Mouse (Mus musculus) heart, embryonic 12.5 days (tissue): ENCODE results near the gene Zfp473. TPM values are rescaled to one million over a fixed set of nuclear protein-coding genes. Genes with fewer than 3 reads are reported as not detected.

ENCODE experiments used
- ATAC-seq: fragments of 200-750 bp; cut with Nextera tagmentation; 2 replicates; pipeline ENCODE4 v1.8.0; 2017; ENCODE audit warnings: moderate TSS enrichment, moderate library complexity; ENCODE audit not compliant: insufficient number of reproducible peaks, low FRiP score
- H3K27ac ChIP-seq: fragments of 300-500 bp; sonication (generic); 2 replicates; pipeline ENCODE4 v1.5.1; 2016; ENCODE audit warnings: mild to moderate bottlenecking, moderate library complexity; ENCODE audit not compliant: poor library complexity, severe bottlenecking
- H3K27me3 ChIP-seq: fragments of 300-500 bp; sonication (generic); replicated peaks from 2 replicates; pipeline ENCODE4 v1.6.1; 2016; ENCODE audit warnings: mild to moderate bottlenecking, moderate library complexity
- H3K36me3 ChIP-seq: fragments of 300-500 bp; sonication (generic); 2 replicates; pipeline ENCODE4 v1.6.1; 2016; ENCODE audit warnings: mild to moderate bottlenecking, moderate library complexity
- H3K4me1 ChIP-seq: fragments of 300-500 bp; sonication (generic); replicated peaks from 2 replicates; pipeline ENCODE4 v1.6.1; 2016; ENCODE audit warnings: mild to moderate bottlenecking
- H3K4me2 ChIP-seq: fragments of 300-500 bp; sonication (generic); 2 replicates; pipeline ENCODE4 v1.6.1; 2016; ENCODE audit warnings: mild to moderate bottlenecking, moderate library complexity
- H3K4me3 ChIP-seq: fragments of 300-500 bp; sonication (generic); 2 replicates; pipeline ENCODE4 v1.5.1; 2016; ENCODE audit warnings: mild to moderate bottlenecking
- H3K9ac ChIP-seq: fragments of 300-500 bp; sonication (generic); 2 replicates; pipeline ENCODE4 v1.6.1; 2016; ENCODE audit warnings: mild to moderate bottlenecking, moderate library complexity
- H3K9me3 ChIP-seq: fragments of 300-500 bp; sonication (generic); replicated peaks from 2 replicates; pipeline ENCODE4 v1.6.1; 2016; ENCODE audit warnings: mild to moderate bottlenecking, moderate library complexity
- WGBS: fragments of 180-500 bp; shearing (Covaris S2); methylation state at CpG from one replicate; pipeline ENCODE4 v1.1.7; 2016; 5-methylcytosine and 5-hydroxymethylcytosine counted together
- polyA plus RNA-seq: library from polyadenylated mRNA; unstranded; fragments of >200 nt; fragmentation: Nextera tagmentation; extraction: Ambion mirVana; gene quantifications from 2 replicates; pipeline ENCODE4 v1.2.1, GENCODE M21; 2016

The Zfp473 gene
- polyA plus RNA-seq, 1 experiment from 2014 or later: 0.78 TPM

DNA sequence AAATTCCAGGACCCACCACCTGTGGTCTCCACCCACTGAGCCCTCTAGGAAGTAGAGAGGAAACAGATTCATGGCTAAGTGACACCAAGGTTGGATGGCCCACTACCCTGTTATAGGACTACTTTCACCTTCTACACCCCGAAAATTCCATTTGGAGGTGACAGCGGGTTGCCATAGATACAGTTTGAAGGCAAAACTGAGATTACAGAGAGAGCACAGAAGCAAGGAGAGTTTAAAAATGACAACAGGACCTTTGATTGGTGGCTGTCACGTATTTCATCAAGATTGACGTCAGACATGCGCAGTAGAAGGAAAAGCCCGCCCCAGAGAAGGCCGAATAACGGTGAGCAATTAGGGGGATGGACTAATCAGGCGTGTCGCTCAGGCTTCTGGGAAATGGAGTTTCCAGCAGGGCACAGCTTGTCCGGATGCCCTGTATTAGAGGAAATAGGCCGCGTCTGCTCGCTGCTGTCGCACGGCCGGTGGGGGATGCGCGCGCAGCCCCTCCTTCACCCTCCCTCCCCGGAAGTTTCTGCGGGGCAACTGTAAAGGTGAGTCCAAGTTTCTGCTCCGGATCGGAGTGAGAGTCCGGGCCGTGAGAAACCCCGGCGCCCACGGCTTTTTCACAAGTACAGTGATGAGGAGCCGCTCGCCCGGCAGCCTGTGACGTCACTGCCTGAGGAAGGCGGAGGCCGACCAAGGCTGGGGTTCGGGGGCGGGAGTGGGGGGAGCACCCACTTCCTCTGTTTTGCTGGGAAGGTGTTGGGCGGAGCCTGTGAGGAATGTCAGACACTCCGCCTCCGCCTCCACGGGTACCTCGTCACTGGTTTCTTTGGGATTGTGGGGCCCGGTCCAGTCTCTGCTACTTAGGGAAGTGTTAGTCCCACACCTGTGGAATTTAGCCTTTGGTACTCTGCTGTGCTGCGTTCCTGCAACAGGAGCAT is 2.5 kb downstream of the Zfp473 start, which contains the start of gene Vrk3:
Gene Vrk3 (plus strand): TSS at position 313 of the 944 bp plus-strand sequence.
- under 1% methylated on average over 44 of the region's 44 CpGs for WGBS
- Histone ChIP-seq H3K9ac (peak within 1 kb of the TSS; percentile 75), H3K27ac (peak within 1 kb of the TSS; percentile 94), H3K27me3 (no peaks in the 10 kb centered on the region), H3K36me3 (peaks cover 19% of the 10 kb centered on the region), H3K4me3 (peak within 1 kb of the TSS; percentile 62), H3K9me3 (no peaks in the 10 kb centered on the region), H3K4me2 (peak within 1 kb of the TSS; percentile 88), H3K4me1 (peaks cover 20% of the 10 kb centered on the region)
- ATAC-seq: peak; percentile 98

DNA sequence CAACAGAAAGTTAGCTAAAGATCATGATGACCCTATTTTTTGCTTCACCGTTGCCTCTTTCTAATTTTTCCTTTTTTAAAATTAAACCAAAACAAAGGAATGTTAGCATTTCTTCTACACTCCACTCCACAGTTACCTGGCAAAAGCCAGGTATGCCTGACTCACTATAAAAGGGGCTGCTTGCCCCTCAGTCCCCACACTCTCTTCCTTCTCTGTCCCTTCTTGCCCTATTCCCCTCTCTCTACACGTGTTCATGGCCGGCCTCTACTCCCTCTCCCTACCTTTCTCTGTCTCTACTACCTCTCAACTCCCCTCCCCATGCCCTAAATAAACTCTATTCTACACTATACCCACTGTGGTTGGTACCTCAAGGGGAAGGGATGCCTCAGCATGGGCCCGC is 3.7 kb downstream of the Zfp473 start:
- peak overlapping the region; percentile 61; the same call in 1 of the 2 replicates for H3K9ac ChIP-seq
- 57% methylated on average over 4 of the region's 4 CpGs for WGBS
- H3K27me3 ChIP-seq: no peaks in the 10 kb centered on the region
- ATAC-seq: no peak
- peaks cover 7% of the 10 kb centered on the region; the same call in 1 of the 2 replicates for H3K36me3 ChIP-seq
- H3K4me1 ChIP-seq: peaks cover 20% of the 10 kb centered on the region
- peak overlapping the region; percentile 62; the same call in 1 of the 2 replicates for H3K4me3 ChIP-seq
- H3K27ac ChIP-seq: no peak overlapping the region
- no peaks in the 10 kb centered on the region for H3K9me3 ChIP-seq
- H3K4me2 ChIP-seq: peak overlapping the region; percentile 88

DNA sequence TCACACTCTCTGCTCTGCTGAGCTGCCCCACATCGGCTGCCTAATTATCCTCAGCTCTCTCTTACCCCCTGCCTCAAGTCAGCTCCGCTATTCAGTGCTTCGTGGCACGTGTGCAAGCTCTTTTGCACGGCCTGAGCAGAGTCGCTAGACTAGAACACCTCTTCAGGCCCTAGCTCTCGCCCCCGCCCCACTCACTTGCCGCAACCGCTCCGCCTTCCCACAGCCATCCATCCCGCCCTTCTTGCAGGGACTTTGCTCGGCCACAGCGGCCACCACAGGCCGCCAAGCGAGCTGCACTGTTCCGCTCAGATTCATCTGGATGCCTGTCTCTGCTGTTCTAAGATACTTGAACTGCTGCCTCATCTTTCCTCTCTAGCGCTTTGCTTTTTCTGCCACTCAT is 5.8 kb downstream of the Zfp473 start:
- H3K4me3 ChIP-seq: peak overlapping the region; percentile 45
- 0 out of 2 replicates have a peak, but pooled peaks have one; percentile 24 for ATAC-seq
- H3K27me3 ChIP-seq: no peaks in the 10 kb centered on the region
- peak overlapping the region; percentile 75 for H3K4me2 ChIP-seq
- no peak overlapping the region for H3K27ac ChIP-seq
- H3K4me1 ChIP-seq: peaks cover 20% of the 10 kb centered on the region
- H3K9ac ChIP-seq: peak overlapping the region; percentile 66
- no peaks in the 10 kb centered on the region for H3K9me3 ChIP-seq
- under 1% methylated on average over 18 of the region's 18 CpGs for WGBS
- H3K36me3 ChIP-seq: no peaks in the 10 kb centered on the region

DNA sequence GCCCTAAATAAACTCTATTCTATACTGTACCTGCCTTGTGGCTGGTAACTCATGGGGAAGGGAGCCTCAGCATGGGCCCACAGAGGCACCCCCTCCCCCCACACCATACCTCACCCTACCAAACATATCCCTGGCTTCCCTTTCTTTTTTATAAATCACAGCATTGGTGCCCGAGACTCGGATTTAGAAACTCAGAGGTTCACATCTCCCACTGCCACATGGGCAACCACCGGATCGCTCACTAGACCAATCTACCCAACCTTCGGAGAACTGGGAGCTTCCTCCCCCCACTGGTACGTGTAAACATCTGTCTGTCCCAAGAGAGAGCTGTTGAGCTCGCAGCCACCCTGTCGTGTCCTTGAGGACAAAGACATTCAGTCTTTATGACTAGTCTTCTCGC is 6.6 kb downstream of the Zfp473 start:
- Histone ChIP-seq H3K9me3 (no peaks in the 10 kb centered on the region), H3K36me3 (no peaks in the 10 kb centered on the region), H3K27me3 (no peaks in the 10 kb centered on the region), H3K27ac (no peak overlapping the region), H3K9ac (no peak overlapping the region), H3K4me3 (no peak overlapping the region), H3K4me1 (peaks cover 15% of the 10 kb centered on the region), H3K4me2 (peak overlapping the region; percentile 75; the same call in 1 of the 2 replicates)
- no peak for ATAC-seq
- 51% methylated on average over 9 of the region's 9 CpGs for WGBS

GRCm38 (mm10) chr7:44741361-44741760 is 9.5 kb downstream of the Zfp473 start:
- no peak for ATAC-seq
- H3K4me2 ChIP-seq: no peak overlapping the region
- no peak overlapping the region for H3K27ac ChIP-seq
- no peaks in the 10 kb centered on the region for H3K27me3 ChIP-seq
- peaks cover 3% of the 10 kb centered on the region; the same call in 1 of the 2 replicates for H3K4me1 ChIP-seq
- no peaks in the 10 kb centered on the region for H3K9me3 ChIP-seq
- no peak overlapping the region for H3K9ac ChIP-seq
- H3K4me3 ChIP-seq: no peak overlapping the region
- H3K36me3 ChIP-seq: no peaks in the 10 kb centered on the region
- WGBS: 74% methylated on average over 8 of the region's 8 CpGs

GRCm38 (mm10) chr7:44733723-44734122 is 17.1 kb downstream of the Zfp473 start:
- Histone ChIP-seq H3K4me2 (no peak overlapping the region), H3K9ac (no peak overlapping the region), H3K4me1 (no peaks in the 10 kb centered on the region), H3K27ac (no peak overlapping the region), H3K4me3 (no peak overlapping the region), H3K36me3 (peaks cover 10% of the 10 kb centered on the region; the same call in 1 of the 2 replicates), H3K9me3 (peaks cover under 1% of the 10 kb centered on the region; the same call in 1 of the 2 replicates), H3K27me3 (no peaks in the 10 kb centered on the region)
- 83% methylated on average over 9 of the region's 9 CpGs for WGBS
- ATAC-seq: no peak

DNA sequence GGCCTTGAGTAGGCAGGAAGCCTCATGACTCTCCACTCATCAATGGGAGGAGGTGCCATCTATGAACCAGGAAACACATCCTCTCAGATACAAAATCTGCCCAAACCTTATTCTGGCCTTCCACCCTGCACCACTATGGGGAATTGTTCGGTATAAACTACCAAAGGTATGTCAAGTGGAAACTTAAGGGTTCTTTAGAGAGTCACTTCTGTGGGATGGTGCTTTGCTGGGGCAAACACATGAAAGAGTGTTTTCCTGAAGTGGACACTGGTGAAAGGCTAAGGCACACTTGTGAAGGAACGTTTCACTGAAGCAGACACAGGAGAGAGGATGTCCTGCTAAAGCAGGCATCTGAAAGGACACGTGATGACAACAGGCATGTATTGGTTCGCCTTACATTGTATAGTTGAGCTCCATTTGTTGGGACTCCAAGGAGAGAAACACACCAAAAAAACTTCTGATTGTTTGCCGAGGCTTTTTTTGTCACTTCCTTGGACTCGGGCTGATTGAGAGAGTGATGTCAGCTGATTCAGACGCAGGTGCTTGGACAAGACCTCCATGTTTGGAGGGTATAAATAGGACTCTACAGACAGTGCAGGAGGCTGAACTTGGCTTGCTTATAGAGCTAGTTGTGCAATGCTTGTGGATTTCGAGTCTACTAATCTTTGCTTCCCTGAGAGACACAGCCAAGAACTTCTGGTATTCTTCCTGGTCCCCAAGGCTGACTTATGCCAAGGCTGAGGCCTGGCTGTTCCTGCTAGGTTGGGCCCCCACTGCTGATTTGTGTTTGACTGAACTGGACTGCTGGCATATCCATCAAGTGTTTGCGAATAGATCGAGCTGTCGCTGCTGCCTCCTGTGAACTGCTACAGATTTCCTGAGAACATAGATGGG is 22.5 kb downstream of the Zfp473 start:
- WGBS: 81% methylated on average over 11 of the region's 11 CpGs
- no peak for ATAC-seq
- H3K27me3 ChIP-seq: peaks cover 8% of the 10 kb centered on the region; the same call in 1 of the 2 replicates
- peaks cover 4% of the 10 kb centered on the region; the same call in 1 of the 2 replicates for H3K36me3 ChIP-seq
- H3K9ac ChIP-seq: no peak overlapping the region
- no peak overlapping the region for H3K4me3 ChIP-seq
- peaks cover 8% of the 10 kb centered on the region for H3K9me3 ChIP-seq
- no peak overlapping the region for H3K4me2 ChIP-seq
- no peak overlapping the region for H3K27ac ChIP-seq
- no peaks in the 10 kb centered on the region for H3K4me1 ChIP-seq

DNA sequence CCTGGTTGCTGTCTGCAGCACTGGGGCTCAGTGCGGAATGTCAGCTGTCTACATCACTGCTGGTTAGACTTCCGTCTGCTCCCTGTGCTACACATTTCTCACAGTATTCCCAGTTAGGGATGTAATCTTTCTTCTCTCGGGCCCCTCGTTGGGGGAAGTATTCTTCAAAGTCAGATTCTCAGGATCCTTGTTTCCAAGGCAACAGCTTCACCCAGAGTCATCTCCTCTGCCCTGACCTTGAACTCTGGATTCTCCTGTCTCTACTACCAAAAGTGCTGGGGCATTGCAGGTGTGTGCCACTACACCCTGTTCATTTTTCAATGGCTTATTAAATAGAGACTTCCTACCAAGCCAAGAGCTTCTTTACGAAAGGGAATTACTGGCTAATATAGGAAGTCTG is 23.7 kb downstream of the Zfp473 start:
- Histone ChIP-seq H3K4me1 (no peaks in the 10 kb centered on the region), H3K9me3 (peaks cover 8% of the 10 kb centered on the region), H3K36me3 (peaks cover under 1% of the 10 kb centered on the region; the same call in 1 of the 2 replicates), H3K4me2 (no peak overlapping the region), H3K9ac (no peak overlapping the region), H3K27ac (no peak overlapping the region), H3K4me3 (no peak overlapping the region), H3K27me3 (peaks cover 8% of the 10 kb centered on the region; the same call in 1 of the 2 replicates)
- 56% methylated on average over 5 of the region's 5 CpGs for WGBS
- no peak for ATAC-seq

DNA sequence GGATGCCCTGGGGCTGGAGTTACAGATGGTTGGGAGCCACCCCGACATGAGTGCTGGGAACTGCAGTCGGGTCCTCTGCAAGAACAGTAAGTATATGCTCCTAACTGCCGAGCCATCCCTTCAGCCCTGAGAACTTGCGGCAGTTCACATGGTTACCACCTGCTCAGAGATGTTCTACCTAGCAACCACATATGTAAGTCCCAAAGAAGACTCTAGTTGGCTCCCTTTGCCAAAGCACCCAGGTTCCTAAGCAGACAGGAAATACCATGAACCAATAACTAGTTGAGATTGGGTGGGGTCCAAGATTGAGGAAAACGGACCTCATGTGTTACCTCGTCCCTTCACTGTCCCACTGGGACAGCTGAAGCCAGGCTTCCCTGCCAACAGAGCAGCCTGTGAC is 24.5 kb downstream of the Zfp473 start:
- Histone ChIP-seq H3K9me3 (peaks cover 8% of the 10 kb centered on the region), H3K4me2 (no peak overlapping the region), H3K4me1 (no peaks in the 10 kb centered on the region), H3K27ac (no peak overlapping the region), H3K4me3 (no peak overlapping the region), H3K36me3 (no peaks in the 10 kb centered on the region), H3K27me3 (peaks cover 8% of the 10 kb centered on the region; the same call in 1 of the 2 replicates), H3K9ac (no peak overlapping the region)
- 67% methylated on average over 6 of the region's 6 CpGs for WGBS
- ATAC-seq: no peak

- Histone ChIP-seq H3K9ac (no peak overlapping the region), H3K27ac (no peak overlapping the region), H3K36me3 (no peaks in the 10 kb centered on the region), H3K4me3 (no peak overlapping the region), H3K27me3 (peaks cover 9% of the 10 kb centered on the region; the same call in 1 of the 2 replicates), H3K4me2 (no peak overlapping the region), H3K4me1 (no peaks in the 10 kb centered on the region), H3K9me3 (peaks cover 8% of the 10 kb centered on the region)
- no peak for ATAC-seq
- WGBS: 18% methylated on average over 7 of the region's 7 CpGs
Observed at GRCm38 (mm10) chr7:44724316-44724715, 26.5 kb downstream of the Zfp473 start.
